Mouse (Mus musculus) urinary bladder, postnatal 10 days (tissue): ENCODE data around the gene Rptor.

ENCODE experiments used
- DNase-seq: peaks from one replicate; pipeline ENCODE4 v3.0.0; 2022; ENCODE audit warnings: low spot score

Gene Rptor

DNA sequence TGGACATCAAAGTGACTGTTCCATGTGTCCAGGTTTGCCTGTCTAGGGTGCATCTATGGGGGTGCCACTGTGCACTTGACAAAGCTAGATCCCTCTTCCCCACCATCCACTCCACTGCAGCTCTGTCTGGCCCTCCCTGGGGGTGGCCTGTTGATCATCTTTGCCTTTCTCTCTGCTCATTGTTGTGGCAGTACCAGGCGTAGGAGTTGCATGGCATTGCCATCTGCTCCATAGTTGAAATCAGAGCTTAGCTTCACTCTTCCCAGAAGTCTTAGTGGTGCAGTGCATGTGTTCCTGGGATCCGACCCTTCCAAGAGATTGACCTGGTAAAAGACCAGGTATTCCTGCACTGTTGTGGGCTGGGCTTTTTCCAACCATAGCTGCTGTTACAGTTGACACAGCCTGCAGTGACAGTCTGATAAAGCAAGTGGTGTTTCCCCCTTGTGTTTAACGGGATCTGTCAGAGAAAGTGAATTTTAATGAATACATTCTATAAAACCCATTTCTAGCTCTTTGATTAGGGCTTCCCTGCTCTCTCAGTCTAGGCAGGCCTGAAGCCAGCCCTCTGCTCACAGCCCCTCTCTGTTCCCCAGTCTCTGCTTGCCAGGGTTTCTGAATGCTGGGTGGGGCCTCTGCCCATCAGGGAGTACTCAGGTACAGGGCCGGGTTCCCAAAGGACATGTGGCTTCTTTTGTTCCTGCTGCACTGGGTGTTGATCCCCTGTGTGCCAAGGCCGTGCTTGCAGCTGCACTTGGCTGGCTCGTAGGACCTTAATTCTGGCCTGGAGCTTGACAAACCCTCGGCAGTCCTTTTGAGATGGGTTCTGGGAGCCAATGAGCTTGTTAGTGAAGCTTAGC is 136.5 kb downstream of the Rptor start:
- DNase-seq = no peak

DNA sequence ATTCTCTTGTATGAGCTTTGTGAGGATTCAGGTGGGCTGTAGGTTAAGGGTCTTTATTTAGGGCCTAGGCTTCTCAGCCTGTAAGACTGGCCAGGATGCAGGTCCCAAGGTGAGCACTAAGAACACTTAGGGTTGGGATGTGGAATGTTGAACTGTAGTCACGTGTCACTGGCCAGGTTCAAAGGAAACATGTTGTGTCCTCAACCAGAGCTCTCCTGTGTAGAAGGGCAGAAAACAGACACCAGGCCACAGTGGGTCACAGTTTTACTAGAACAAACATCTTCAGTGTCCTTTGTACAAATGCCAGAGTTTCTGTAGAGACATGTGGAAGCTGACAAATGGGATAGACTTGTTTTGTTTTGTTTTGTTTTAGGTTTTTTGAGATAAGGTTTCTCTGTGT is 138.7 kb downstream of the Rptor start:
- DNase-seq = no peak

DNA sequence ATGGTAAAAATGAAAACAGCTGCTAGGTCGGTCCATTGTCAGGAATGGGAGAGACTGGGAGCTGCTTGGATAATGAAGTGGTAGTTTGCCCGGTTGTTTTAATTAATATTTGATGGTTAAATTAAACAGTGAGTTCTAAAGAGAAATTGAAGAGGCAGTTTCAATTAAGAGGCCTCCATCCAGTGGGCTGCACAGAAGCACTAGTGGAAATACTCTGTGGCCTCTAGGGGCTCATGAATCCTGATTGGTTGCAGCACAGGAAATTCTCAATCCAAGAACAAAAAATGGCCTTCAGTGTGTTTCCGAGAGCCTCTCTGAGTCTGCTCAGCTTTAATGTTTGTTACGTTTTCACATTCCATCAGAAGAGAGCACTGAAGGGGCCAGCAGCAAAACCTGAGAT is 141.7 kb downstream of the Rptor start:
- no peak for DNase-seq

DNA sequence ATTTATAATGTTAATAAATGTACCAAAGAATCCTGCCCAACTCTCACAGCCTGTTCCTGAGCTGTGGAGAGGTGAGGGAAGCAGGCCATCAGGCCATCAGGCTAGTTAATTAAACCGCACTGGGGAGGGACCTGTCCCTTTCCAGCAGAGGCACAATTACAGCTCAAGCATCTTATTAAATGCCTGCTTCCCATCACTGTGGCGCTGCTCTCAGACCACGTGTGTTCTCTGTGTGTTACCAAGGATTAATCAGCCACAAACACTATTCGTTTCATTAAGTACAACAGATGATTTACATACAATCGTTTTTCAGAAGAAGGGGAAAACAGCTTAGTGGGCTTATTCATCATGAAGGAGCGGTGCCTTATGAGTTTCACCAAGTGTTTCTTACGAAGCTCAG is 142.6 kb downstream of the Rptor start:
- DNase-seq = no peak

DNA sequence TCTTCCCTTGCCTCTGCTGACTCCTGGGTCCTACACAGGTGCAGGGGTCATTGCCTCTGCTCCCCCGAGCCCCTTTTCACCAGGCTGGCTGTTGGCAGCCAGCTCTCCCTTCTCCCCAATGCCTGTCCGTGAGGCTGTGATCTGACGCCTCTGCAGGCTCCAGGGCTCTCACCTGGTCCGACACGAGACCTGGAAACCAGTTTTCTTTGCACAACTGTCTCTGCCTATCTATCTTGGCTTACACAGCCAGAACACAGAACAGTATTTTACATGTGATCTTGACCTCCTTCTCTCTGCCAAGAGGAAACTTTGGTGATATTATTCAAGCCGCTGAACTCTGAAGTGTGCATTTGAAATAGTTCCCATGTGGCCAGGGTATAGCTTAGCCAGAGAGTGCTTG is 151.8 kb downstream of the Rptor start:
- no peak for DNase-seq

DNA sequence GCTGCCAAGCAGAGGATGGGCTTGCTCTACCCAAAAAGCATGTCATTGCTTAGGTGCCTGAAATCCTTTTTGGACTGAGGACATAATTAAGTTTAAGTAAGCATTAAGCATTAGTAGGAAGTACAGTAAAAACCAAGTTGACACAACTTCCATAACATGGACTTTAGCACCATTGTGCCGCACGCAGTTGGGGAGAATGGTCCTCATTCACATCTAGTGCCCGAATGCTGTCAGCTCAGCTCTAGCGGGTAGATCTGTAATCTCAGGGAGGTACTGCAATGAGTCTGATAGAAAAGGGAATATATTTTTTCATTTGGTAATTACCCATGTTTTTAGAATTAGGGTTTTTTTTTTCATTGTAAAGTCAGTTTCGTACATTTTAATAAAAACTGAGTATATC is 155.5 kb downstream of the Rptor start:
- no peak for DNase-seq

DNA sequence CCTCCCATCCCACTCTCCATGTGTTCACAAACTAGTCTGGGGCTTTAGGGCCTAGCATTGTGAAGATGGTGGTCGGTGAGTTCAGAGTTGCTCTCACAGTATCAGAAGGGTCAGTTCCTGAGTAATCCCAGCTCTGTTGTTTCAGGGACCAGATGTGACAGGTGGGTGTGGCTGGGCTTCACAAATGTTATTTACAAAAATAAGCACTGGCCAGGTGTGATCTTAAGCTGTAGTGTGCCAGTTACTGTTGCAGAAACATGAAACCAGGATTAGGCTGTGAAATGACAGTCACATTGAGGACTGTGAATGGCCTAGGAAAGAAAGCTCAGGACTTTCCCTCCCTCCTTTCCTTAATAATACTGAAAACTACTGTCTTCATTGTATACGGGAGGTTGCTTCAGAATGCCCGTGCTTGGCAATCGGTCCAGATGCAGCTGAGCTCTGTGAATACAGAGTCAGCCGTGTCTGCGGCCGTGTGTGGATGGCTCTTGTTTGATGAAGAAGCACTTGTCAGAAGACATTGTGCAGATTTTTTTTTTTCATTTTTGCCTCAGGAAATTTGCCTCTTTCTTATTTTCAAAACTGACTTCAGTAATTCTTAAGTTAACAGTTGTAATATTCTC is 156.1 kb downstream of the Rptor start:
- DNase-seq = no peak

DNA sequence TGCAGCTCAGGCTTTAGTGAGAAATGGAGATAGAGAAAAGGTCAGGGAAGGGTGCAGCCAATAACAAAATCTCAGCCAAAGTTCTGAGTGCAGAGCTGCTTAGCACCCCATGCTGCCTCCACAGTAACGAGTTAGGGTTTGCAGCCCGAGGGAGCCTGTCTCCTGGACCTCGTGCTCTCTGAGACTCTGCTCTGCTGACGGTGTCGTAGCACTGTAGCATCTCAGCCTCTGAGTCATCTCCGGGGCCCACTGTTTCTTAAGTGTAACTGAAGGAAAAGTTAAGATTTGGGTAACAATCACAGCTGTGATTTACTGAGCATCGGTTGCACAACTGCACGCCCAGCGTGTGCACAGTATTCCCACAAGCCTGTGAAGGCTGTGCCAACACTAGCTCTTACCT is 160.2 kb downstream of the Rptor start:
- DNase-seq = no peak

DNA sequence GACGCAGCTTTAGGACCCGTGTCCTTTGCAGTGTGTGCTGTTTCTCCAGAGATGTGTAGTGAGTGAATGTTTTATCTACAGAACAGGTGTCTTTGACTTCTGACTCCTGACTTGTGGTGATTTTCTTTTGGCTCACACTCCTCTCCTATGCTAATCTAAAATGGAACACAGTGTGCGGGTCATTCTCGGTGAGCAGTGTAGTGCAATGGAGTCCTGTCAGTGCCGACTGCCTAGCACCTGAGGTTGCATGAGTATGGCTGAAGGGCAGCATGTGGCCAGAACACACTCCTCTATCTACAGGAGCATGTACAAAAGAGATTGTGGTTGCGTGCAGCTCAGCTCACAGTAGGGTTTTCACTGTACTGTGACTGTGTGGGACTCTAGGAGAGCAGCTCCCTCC is 163.3 kb downstream of the Rptor start:
- no peak for DNase-seq

DNA sequence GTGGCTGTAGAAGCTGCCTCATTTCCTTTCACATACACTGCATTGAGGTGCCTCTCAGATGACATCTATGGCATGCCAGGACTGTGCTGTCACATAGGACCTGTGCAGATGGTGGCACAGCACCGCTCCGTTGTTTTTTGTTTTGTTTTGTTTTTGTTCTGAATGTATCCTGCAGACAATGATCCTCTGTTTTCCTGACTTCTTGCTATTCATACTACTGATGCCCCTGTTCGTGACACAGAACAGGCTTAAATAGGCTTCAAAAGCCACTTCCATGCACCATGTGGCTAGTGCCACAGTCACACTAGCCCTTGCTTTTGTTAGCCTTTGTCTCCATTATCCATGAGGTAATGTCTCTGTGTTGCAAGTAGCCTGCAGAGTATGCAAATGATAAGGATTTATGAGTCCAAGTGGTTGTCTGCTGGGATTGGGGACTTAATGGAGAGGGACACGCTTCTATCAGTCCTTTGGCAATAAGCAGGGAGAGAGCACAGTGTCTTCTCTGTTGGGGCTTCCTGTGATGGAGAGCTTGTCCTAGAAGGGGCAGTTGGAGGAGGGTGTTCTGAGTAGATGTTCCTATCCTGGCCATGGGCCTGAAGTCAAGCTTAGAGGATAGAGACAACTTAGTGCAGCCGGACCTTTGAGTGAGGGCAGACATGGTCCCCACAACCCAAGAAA is 164.2 kb downstream of the Rptor start:
- no peak for DNase-seq

DNA sequence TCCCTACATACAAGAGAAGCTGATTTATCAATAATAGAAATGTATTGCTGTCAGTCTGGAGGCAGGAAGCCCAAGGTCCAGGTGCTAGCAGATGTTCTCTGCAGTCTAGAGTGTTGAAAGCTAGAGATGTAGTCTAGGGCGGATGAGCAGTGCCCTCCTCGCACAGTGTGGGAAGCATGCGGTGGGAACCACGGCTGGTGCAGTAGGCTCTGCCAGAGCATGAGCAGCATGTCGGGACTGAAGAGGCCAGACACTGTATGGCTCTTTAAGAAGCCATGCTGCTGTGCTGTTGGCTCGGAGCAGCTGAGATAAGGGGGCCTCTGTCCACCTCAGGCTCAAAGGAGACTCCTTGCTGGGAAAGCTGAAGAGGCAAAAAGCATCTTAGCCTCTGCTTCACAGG is 164.8 kb downstream of the Rptor start:
- no peak for DNase-seq

DNA sequence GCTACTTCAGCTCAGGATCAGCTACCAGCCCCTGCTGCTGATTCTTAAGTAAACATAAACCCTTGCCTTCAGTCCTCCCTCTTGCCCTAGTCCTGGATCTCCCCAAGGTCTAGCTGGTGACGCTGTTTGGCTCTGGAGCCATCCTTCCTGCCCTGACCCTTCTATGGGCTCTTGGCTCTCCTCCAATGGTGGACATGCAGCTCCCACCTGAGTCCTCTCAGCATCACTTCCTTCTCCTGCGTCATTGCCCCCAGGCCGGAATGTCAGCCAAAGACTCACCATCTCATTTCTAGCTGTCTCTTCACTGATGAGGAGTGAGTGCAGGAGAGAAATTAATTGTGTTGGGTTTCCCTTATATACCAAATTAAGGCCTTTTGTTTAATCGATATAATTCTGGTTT is 165.8 kb downstream of the Rptor start:
- DNase-seq = no peak

DNA sequence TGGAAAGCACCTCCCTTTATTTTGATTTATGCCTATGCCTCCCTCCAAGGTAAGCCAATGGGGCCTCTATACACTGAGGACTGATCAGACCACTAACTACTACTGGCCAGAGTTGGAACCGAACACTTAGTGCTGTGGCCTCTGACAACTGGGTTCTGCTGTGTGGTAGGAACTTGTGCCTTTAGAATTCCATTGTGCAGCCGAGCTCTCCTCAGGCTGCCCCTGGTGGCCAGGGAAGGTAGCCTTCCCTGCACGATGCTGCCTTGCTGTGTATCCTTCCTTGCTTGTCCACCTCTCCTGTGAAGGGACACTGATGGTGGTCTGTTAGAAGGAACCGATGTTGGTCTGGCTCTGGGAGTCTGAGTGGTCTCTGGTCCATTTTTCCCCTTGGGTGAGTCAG is 167.0 kb downstream of the Rptor start:
- no peak for DNase-seq

DNA sequence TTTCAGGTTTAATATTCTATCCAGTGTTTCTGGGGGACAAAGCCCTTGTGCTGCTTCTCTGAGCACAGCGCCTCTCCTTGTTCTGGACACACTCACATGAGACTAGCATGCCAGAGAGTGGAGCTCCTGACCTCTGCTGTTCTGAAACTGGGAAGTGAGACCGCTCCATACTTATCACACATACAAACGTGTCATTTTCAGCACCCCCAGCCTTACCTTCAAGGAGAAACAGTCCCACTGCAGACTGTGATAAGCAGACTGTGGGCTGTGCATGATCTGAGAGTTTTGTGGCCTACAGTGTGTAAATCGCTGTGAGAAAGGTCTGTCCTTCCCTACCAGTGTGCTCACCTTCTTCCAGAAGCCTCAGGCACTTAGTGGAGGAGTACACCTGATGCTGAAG is 168.3 kb downstream of the Rptor start:
- DNase-seq = no peak

DNA sequence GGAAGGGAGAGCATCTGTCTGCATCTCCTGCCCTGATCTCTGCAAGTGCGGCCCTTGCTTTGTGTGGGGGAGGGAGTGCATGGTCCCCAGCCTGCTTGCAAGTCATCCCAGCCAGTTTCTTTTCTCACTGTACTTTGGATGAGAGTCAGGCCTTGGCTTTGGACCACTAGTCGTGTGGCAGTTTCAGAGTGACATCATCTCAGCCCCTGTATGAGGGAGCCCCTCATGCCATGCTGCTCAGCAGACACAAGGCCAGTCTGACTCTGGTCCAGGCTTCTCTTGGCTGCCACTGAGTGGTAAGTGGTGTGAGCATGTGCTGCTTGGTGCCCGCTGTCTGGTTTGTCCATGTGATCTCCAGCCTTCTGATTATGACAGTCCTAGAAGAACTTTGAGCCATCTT is 170.2 kb downstream of the Rptor start:
- DNase-seq = no peak

DNA sequence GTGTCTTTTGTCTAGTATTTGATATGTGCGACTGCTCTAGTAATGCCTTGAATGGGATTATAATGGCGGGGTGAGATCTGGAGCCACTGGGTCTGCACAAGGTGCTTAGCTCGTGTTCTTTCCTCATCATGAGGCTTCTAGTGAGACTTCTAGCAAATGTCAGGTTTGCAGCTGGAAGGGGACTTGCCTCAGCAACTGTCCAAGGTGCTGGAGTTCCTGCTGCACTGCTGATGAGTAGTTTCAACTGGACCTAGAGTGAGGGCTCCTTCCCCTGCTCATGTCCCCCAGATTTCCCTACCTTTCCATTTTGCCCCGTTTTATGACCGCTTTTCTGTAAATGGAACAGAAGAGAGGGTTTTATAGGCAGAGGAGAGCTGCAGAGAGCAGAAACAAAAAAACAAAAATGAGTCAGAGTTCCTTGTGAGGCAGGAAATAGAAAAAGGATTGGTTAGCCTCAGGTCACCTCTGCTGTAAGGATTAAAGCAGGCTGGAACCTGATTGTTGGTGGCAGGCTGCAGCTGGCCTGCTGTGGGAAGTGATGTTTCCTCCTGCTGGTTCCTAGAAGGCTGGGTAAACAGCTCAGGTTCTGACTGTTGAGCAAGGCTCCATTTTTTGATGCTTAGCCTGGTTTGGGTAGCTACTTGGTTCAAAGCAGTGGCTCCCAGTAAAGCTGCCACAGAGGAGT is 172.5 kb downstream of the Rptor start:
- DNase-seq = no peak

DNA sequence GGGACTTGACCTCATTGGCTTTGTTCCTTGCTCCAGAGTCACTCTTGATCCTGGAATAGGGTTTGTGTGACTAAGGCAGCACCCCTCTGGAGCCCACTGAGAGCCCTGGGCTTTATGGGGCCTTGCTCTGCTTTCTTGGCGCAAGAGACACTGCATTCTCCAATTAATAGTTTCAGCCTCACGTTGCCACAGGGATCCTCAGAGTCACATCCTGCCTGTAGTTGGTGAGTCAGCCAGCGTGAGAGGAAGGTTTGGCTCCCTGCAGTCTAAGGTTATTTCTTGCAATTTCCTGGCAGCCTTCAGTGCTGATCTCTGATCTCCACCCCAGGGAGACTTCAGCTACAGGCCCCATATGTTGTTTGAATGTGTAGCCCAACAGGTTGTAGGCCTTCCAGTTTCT is 174.5 kb downstream of the Rptor start:
- no peak for DNase-seq

DNA sequence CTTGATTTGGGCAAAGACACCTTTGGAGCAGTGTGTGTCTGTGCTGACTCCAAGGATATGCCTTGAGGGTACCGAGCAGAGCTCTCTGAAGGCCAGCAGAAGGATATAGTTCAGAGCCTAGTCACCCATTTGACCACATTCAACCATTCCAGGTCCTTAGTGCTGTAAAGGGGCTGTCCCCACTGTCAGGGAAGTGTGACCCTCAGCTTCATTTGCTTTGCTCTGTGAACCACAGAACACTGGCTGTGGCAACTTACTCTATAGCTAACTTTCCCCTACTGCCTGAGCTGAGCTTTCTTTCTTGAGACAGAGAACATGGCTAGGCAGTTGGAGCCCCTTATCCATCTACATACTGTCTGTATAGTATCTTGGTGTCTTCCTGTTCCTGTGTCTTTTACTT is 175.2 kb downstream of the Rptor start:
- no peak for DNase-seq

DNA sequence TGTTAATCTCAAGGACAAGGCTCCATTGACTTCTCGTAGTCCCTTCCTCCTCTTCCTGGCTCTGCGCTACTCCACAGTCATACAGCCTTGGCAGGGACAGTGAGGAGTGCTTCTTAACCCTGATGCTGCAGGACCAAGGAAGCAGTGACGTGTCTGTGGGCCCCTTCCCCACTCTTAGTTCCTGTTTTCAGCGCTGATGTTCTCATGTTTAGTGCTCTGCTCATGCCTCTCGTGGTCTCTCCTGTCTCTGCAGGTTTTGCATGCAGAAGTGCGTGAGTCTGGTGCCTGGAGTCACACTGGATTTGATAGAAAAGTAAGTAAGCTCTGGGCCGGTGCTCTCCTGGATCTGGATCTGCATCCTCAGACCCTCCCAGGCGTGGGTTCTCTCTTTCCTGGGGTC is 177.6 kb downstream of the Rptor start:
- no peak for DNase-seq

DNA sequence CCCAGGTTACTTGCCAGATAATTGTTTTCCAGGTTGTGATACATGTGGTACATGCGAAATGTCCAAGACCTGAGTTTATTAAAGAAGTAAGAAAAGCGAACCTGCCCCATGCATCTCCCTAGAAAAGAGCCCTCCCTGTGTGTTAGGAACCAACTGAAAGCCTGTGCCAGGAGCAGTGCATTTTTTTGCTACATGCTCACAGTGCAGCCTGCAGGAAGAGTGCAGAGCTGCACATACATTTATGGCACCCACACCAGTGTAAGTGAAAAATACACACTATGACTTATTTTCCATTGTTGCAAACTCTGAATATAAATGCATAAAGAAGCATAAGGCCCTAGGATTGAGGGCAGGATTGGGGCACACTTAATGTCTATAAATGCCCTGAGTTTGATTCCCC is 178.5 kb downstream of the Rptor start:
- no peak for DNase-seq

DNA sequence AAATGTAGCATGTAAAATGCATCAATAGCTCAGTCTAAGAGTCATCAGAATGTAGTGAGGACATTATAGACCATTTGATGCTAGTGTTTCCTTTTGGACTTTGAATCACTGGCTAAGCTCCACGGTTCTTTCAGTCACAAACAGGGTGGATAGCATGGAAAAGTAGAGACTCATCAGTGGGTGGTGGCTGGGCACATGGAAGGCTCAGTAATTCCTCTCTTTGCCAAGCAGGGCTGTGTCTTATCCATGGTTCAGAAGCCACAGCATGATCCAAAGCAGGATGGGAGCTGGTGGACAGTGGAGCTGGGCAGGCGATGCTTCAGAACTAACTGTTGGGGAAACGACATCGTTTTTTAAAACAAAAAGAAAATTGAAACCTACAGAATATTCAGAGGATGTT is 179.0 kb downstream of the Rptor start:
- no peak for DNase-seq

DNA sequence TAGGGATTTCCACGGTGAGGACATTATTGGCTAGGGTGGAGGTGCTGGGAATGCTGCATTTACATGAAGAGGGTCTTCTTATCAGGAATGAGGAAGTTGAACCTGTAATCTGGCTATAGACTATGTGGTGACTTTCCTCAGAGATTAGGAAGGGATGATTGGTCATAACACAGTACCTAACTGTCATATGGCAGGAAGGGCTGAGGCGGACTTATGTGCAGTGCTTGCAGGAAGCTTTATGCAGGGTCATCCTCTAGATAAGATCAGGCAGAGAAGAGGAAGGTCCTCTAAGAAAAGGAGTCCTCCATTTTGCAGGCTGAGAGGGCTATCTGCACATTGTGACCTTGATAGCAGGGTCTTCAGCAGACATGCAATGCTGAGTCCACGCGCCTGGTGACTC is 180.9 kb downstream of the Rptor start:
- no peak for DNase-seq
